Mouse (Mus musculus): Measurements from ENCODE around the gene Acr. TPM values are rescaled to one million over a fixed set of nuclear protein-coding genes. Genes with fewer than 3 reads are reported as not detected.
A peak's percentile ranks its signal among the peaks of the same experiment; 100 is the strongest.

The Acr gene
- polyA plus RNA-seq, 1 experiment from 2014 or later = not detected

DNA sequence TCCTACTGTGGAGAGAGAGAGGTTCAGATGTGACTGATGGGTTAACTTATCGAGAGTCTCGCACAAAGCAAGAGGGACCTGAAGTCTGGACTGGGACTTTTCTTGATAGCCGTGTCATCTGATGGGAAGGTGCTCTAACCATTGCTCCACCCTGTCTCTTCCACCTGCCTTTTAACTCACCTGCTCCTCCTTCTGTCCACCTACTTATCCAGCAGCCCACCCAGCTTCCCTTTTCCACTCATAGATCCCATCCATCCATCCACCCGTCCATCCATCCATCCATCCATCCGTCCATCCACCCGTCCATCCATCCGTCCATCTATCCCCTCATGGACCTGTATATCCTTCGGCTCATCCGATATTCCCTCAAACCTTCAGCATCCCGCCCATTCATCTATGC is 39.2 kb upstream of the Acr start:
- Histone ChIP-seq H3K36me3 (peaks cover 25% of the 10 kb centered on the region), H3K4me1 (no peaks in the 10 kb centered on the region), H3K4me3 (no peak overlapping the region), H3K27me3 (replicated peaks) (peaks cover 12% of the 10 kb centered on the region; the same call in 1 of the 2 replicates), H3K4me2 (no peak overlapping the region), H3K27ac (no peak overlapping the region), H3K9ac (no peak overlapping the region), H3K9me3 (replicated peaks) (no peaks in the 10 kb centered on the region)
- 86% methylated on average over 10 of the region's 10 CpGs for whole genome bisulfite sequencing (ENCODE audit: insufficient replicate concordance)
- no peak for ATAC-seq

DNA sequence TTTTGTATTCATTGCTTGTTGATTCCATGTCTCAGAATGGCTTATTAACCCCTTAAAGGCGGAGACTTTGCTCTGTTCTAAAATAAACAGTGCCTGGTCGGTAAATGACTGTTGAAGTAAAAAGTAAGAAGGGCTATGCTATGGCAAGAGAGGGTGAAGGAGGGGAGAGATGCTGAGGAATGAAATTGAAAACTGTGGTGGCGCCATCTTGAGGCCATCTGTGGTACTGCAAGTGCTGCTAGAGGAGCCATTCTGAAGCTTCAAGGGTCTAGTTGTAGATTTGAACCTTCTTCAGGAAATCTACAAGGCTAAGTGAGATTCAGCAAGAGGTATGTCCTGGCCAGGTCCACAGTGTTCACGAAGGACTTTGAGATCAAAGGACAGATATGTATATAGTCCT is 37.8 kb upstream of the Acr start:
- H3K4me2 ChIP-seq = no peak overlapping the region
- H3K36me3 ChIP-seq = peaks cover 22% of the 10 kb centered on the region
- H3K9ac ChIP-seq = no peak overlapping the region
- H3K4me3 ChIP-seq = no peak overlapping the region
- no peaks in the 10 kb centered on the region for H3K4me1 ChIP-seq
- H3K27ac ChIP-seq = no peak overlapping the region
- no peaks in the 10 kb centered on the region for H3K9me3 ChIP-seq (replicated peaks)
- ATAC-seq = no peak
- 15% methylated on average over 4 of the region's 4 CpGs for WGBS (ENCODE audit: insufficient replicate concordance)
- no peaks in the 10 kb centered on the region for H3K27me3 ChIP-seq (replicated peaks)

DNA sequence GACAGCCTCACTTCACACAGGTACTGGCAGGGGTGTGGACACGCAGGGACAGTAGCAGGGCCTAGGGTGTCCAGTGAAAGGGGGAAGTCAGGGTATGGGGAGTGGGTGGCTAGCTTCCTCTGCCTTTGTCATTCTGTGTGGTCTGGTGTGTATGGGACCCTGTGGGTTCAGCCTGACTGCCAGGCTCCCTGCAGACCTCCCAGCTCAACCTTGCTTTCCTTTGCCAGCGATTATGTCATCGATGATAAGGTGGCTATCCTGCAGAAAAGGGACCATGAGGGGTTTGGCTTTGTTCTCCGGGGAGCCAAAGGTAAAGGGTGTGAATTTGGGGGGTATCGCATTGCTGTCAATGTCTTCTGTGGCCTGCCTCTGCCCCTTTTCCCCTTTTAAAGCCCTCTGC is 36.7 kb upstream of the Acr start:
- Histone ChIP-seq H3K9ac (no peak overlapping the region), H3K4me2 (no peak overlapping the region), H3K27me3 (replicated peaks) (no peaks in the 10 kb centered on the region), H3K27ac (no peak overlapping the region), H3K36me3 (peaks cover 20% of the 10 kb centered on the region), H3K4me3 (no peak overlapping the region), H3K9me3 (replicated peaks) (no peaks in the 10 kb centered on the region), H3K4me1 (no peaks in the 10 kb centered on the region)
- 80% methylated on average over 5 of the region's 5 CpGs for WGBS (ENCODE audit: insufficient replicate concordance)
- ATAC-seq = no peak

DNA sequence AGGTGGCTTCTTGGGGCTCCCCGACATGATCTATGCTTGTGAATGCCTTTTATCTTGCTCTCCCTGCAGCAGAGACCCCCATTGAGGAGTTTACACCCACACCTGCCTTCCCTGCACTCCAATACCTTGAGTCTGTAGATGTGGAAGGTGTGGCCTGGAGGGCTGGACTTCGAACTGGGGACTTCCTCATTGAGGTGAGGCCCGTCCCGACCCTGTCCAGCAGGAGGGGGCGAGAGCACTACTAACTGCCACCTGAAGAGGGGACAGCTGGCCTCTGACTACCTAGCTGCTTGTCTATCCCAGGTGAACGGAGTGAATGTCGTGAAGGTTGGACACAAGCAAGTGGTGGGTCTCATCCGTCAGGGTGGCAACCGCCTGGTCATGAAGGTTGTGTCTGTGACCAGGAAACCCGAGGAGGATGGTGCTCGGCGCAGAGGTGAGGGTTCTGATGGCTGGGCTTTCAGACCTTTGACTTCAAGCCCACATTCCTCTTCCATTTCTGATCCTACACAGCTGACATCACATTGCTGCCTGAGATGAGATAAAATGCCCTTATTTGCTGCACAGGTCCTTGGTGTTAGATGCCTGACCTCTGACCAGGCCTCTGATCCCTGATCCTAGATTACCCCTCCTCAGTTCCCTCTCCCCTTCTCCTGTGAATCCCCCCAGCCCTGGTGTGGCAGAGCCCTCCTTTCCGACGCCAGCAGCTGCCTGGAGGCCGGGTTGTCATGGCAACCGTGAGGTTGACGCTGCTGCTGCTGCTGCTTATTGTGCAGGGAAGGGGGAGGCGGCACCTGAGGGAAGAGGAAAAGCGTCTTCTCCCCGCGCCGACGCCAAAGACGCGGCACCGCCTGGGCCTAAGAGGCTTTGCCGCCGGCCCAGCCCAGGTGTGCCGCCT is 35.9 kb upstream of the Acr start:
- peaks cover 20% of the 10 kb centered on the region for H3K36me3 ChIP-seq
- no peaks in the 10 kb centered on the region for H3K9me3 ChIP-seq (replicated peaks)
- H3K9ac ChIP-seq = no peak overlapping the region
- H3K27me3 ChIP-seq (replicated peaks) = no peaks in the 10 kb centered on the region
- H3K4me3 ChIP-seq = no peak overlapping the region
- H3K4me2 ChIP-seq = no peak overlapping the region
- no peaks in the 10 kb centered on the region for H3K4me1 ChIP-seq
- ATAC-seq = no peak
- WGBS (ENCODE audit: insufficient replicate concordance) = 59% methylated on average over 29 of the region's 29 CpGs
- H3K27ac ChIP-seq = no peak overlapping the region

DNA sequence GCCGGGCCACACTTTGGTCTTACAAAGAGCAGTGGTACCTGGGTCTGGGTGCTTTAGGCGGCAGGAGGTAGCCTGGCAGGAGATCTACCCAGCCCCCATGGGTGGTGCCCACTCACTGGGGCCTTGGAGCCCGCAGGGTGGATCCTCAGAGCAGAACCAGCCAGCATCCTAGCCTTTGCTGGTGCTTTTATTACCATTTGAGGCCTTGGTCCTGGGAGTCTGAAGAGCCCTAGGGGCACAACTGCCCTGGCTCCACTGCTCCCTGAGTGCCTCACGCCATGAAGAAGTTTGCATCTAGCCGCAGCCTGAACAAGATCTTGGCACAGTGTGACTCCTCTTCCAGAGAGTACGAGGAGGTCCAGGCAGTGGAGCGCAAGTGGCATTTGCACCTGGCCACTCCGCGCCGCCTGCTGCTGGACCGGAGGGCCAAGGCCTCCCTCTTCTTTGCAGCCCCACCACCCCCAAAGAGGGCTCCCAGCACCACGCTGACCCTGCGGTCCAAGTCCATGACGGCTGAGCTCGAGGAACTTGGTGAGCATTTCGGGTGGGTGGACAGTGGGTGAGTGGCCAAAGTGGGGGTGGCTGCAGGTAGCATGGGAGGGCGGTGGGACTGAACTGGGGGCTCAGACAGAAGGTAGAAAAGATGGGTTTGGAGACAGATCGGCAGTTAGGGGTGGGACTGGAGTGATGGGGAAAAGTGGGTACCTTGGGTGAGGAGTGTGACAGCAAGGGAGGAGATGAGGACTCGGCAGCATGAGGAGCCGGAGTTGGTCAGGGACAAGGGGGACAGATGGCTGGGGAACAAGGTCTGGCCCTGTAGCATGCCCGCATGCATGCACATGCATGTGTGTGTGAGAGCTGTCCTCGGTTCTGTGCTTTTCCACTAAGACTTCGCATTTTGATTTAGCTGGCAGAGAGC is 34.9 kb upstream of the Acr start:
- no peak overlapping the region for H3K4me2 ChIP-seq
- no peak for ATAC-seq
- WGBS (ENCODE audit: insufficient replicate concordance) = 82% methylated on average over 23 of the region's 23 CpGs

DNA sequence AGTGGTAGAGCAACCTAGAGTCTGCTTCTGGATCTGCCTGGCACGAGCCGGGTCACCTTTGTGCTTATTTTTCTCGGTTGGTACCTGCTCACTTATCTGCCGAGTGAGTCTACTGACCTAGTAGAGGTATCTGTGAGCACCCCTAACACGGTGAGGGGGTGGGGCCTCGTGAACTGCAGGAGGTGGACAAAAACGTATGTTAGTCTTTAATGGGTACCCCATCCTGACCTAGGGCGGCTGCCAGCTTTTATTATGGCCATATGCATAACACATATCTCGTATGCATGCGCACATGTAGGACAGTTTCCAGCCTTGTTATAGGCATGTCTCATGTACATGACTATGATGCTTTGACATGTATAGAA is 34.3 kb upstream of the Acr start:
- H3K9me3 ChIP-seq (replicated peaks) = no peaks in the 10 kb centered on the region
- peaks cover 20% of the 10 kb centered on the region for H3K36me3 ChIP-seq
- no peak overlapping the region for H3K9ac ChIP-seq
- ATAC-seq = no peak
- H3K4me1 ChIP-seq = no peaks in the 10 kb centered on the region
- WGBS (ENCODE audit: insufficient replicate concordance) = 83% methylated on average over 10 of the region's 10 CpGs
- H3K27me3 ChIP-seq (replicated peaks) = no peaks in the 10 kb centered on the region
- H3K4me3 ChIP-seq = no peak overlapping the region
- no peak overlapping the region for H3K27ac ChIP-seq
- no peak overlapping the region for H3K4me2 ChIP-seq

More for the DNA sequence above, 34.9 kb upstream of the Acr start:
- Histone ChIP-seq H3K9me3 (replicated peaks) (no peaks in the 10 kb centered on the region), H3K27me3 (replicated peaks) (no peaks in the 10 kb centered on the region), H3K4me1 (no peaks in the 10 kb centered on the region), H3K4me3 (no peak overlapping the region), H3K36me3 (peaks cover 20% of the 10 kb centered on the region), H3K27ac (no peak overlapping the region), H3K9ac (no peak overlapping the region)

DNA sequence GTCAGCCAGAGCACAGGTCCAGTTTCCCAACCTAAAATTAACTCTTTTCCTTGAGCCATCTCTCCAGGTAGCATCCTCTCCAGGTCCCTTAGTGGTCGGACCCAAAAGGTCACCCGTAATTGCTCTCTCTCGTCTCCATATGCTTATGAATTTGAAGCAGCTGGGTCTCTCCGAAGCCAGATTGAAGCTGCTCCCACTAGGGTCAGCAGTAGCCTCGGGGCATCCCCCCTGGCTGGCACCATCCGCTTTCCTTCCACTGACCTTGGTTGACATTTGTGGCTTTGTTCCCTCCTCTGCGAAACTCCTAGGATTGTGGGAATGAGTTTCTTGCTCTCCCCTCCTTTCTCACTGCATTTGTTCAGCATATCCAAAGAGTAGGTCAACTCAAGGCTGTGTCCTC is 24.0 kb upstream of the Acr start:
- 81% methylated on average over 7 of the region's 7 CpGs for WGBS (ENCODE audit: insufficient replicate concordance)
- no peak overlapping the region for H3K9ac ChIP-seq
- H3K4me2 ChIP-seq = no peak overlapping the region
- H3K4me1 ChIP-seq = no peaks in the 10 kb centered on the region
- no peak overlapping the region for H3K27ac ChIP-seq
- H3K27me3 ChIP-seq (replicated peaks) = peaks cover 9% of the 10 kb centered on the region; the same call in 1 of the 2 replicates
- no peak for ATAC-seq
- no peak overlapping the region for H3K4me3 ChIP-seq
- H3K36me3 ChIP-seq = peaks cover 51% of the 10 kb centered on the region
- no peaks in the 10 kb centered on the region for H3K9me3 ChIP-seq (replicated peaks)

DNA sequence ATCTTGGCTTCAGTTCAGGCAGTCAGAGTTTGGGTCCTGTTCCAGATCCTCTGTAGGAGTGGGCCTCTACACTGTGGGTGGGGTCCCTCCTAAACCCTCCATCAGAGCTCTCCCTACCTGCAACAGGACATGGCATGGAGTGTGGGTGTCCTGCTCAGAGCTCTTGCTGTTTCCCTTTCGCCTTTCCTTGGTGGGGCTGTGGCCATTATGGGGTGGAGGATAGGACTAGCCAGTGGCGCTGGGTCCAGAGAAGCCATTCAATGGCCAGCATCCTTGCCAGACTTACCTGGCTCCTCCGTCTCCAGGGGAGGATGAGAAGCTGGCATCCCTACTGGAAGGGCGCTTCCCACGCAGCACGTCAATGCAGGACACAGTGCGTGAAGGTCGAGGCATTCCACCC is 20.8 kb upstream of the Acr start:
- WGBS (ENCODE audit: insufficient replicate concordance) = 61% methylated on average over 8 of the region's 8 CpGs
- peaks cover 9% of the 10 kb centered on the region; the same call in 1 of the 2 replicates for H3K27me3 ChIP-seq (replicated peaks)
- H3K4me3 ChIP-seq = no peak overlapping the region
- no peak for ATAC-seq
- peak overlapping the region; percentile 55 for H3K4me2 ChIP-seq
- H3K9ac ChIP-seq = no peak overlapping the region
- H3K9me3 ChIP-seq (replicated peaks) = no peaks in the 10 kb centered on the region
- peaks cover 47% of the 10 kb centered on the region for H3K36me3 ChIP-seq
- H3K27ac ChIP-seq = no peak overlapping the region
- H3K4me1 ChIP-seq = no peaks in the 10 kb centered on the region

DNA sequence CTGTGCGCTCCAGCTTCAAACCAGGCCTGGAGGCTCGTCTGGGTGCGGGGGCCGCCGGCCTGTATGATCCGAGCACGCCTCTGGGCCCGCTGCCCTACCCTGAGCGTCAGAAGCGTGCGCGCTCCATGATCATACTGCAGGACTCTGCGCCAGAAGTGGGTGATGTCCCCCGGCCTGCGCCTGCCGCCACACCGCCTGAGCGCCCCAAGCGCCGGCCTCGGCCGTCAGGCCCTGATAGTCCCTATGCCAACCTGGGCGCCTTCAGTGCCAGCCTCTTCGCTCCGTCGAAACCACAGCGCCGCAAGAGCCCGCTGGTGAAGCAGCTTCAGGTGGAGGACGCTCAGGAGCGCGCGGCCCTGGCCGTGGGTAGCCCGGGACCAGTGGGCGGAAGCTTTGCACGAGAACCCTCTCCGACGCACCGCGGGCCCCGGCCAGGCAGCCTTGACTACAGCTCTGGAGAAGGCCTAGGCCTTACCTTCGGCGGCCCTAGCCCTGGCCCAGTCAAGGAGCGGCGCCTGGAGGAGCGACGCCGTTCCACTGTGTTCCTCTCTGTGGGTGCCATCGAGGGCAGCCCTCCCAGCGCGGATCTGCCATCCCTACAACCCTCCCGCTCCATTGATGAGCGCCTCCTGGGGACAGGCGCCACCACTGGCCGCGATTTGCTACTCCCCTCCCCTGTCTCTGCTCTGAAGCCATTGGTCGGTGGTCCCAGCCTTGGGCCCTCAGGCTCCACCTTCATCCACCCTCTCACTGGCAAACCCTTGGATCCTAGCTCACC is 20.1 kb upstream of the Acr start:
- 80% methylated on average over 58 of the region's 58 CpGs for WGBS (ENCODE audit: insufficient replicate concordance)
- ATAC-seq = peak; percentile 45
- H3K27ac ChIP-seq = no peak overlapping the region
- no peaks in the 10 kb centered on the region for H3K4me1 ChIP-seq
- H3K9ac ChIP-seq = no peak overlapping the region
- H3K9me3 ChIP-seq (replicated peaks) = no peaks in the 10 kb centered on the region
- peaks cover 9% of the 10 kb centered on the region; the same call in 1 of the 2 replicates for H3K27me3 ChIP-seq (replicated peaks)
- H3K36me3 ChIP-seq = peaks cover 43% of the 10 kb centered on the region
- H3K4me3 ChIP-seq = peak overlapping the region; percentile 19
- H3K4me2 ChIP-seq = peak overlapping the region; percentile 55

DNA sequence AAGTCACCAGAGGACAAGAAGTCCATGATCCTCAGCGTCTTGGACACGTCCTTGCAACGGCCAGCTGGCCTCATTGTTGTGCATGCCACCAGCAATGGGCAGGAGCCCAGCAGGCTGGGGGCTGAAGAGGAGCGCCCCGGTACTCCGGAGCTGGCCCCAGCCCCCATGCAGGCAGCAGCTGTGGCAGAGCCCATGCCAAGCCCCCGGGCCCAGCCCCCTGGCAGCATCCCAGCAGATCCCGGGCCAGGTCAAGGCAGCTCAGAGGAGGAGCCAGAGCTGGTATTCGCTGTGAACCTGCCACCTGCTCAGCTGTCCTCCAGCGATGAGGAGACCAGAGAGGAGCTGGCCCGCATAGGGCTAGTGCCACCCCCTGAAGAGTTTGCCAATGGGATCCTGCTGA is 19.3 kb upstream of the Acr start:
- H3K27me3 ChIP-seq (replicated peaks) = peaks cover 9% of the 10 kb centered on the region; the same call in 1 of the 2 replicates
- no peak overlapping the region for H3K9ac ChIP-seq
- H3K9me3 ChIP-seq (replicated peaks) = no peaks in the 10 kb centered on the region
- H3K4me3 ChIP-seq = 0 out of 2 replicates have a peak overlapping the region, but pooled peaks have one; percentile 19
- ATAC-seq = no peak
- peaks cover 35% of the 10 kb centered on the region for H3K36me3 ChIP-seq
- H3K4me1 ChIP-seq = no peaks in the 10 kb centered on the region
- no peak overlapping the region for H3K27ac ChIP-seq
- WGBS (ENCODE audit: insufficient replicate concordance) = 74% methylated on average over 11 of the region's 11 CpGs
- H3K4me2 ChIP-seq = no peak overlapping the region

DNA sequence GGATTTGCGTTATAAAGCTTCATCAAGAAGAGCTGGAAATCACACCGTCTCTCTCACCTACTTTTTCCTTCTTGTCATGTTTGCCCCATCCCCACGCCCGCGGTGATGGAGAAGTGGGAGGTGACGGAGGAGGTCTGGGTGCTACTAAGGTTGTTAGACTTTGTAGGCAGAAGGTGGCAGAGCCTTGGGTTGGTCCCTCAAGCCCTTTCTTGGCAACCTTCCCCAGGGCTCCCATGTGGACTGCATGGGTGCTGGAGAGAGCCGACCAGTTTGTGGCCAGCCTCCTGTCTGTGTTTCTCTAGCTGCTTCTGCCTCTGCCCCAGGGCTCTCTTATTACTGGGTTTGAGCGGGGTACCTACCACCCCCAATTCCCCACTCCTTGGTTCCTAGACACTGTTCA is 17.6 kb upstream of the Acr start:
- Histone ChIP-seq H3K4me2 (no peak overlapping the region), H3K4me1 (no peaks in the 10 kb centered on the region), H3K9ac (no peak overlapping the region), H3K9me3 (replicated peaks) (no peaks in the 10 kb centered on the region), H3K27me3 (replicated peaks) (peaks cover 9% of the 10 kb centered on the region; the same call in 1 of the 2 replicates), H3K4me3 (no peak overlapping the region), H3K36me3 (peaks cover 32% of the 10 kb centered on the region), H3K27ac (no peak overlapping the region)
- ATAC-seq = no peak
- 77% methylated on average over 8 of the region's 8 CpGs for WGBS (ENCODE audit: insufficient replicate concordance)

Data from liver, embryonic 12.5 days (tissue).